Mouse (Mus musculus) midbrain, embryonic 16.5 days (tissue): ENCODE measurements around the gene 6330409D20Rik. TPM values are rescaled to one million over a fixed set of nuclear protein-coding genes. Genes with fewer than 3 reads are reported as not detected.

Experiments used
- ATAC-seq: fragments of 200-750 bp; cut with Nextera tagmentation; 2 replicates; pipeline ENCODE4 v1.8.0; 2017; ENCODE audit warnings: moderate TSS enrichment
- H3K27ac ChIP-seq: fragments of 300-500 bp; sonication (generic); 2 replicates; pipeline ENCODE4 v1.5.1; 2014; ENCODE audit warnings: mild to moderate bottlenecking, low read length, mixed read lengths
- H3K27me3 ChIP-seq: fragments of 300-500 bp; sonication (generic); 2 replicates; pipeline ENCODE4 v1.6.1; 2014; ENCODE audit warnings: low read depth, low read length, mixed read lengths; ENCODE audit not compliant: control insufficient read depth, insufficient read depth
- H3K36me3 ChIP-seq: fragments of 300-500 bp; sonication (generic); 2 replicates; pipeline ENCODE4 v1.6.1; 2014; ENCODE audit warnings: mild to moderate bottlenecking, low read length, moderate library complexity, mixed read lengths; ENCODE audit not compliant: control insufficient read depth, insufficient read depth
- H3K4me1 ChIP-seq: fragments of 300-500 bp; sonication (generic); 2 replicates; pipeline ENCODE4 v1.6.1; 2014; ENCODE audit warnings: mild to moderate bottlenecking, low read length, mixed read lengths; ENCODE audit not compliant: control insufficient read depth, insufficient read depth
- H3K4me2 ChIP-seq: fragments of 300-500 bp; sonication (generic); 2 replicates; pipeline ENCODE4 v1.6.1; 2014; ENCODE audit warnings: mild to moderate bottlenecking, low read length, mixed read lengths
- H3K4me3 ChIP-seq: fragments of 300-500 bp; sonication (generic); 2 replicates; pipeline ENCODE4 v1.5.1; 2014; ENCODE audit warnings: low read depth, mild to moderate bottlenecking, low read length, moderate library complexity, mixed read lengths
- H3K9ac ChIP-seq: fragments of 300-500 bp; sonication (generic); 2 replicates; pipeline ENCODE4 v1.6.1; 2014; ENCODE audit warnings: low read depth, low read length, mixed read lengths
- H3K9me3 ChIP-seq: fragments of 300-500 bp; sonication (generic); replicated peaks from 2 replicates; pipeline ENCODE4 v1.6.1; 2014; ENCODE audit warnings: mild to moderate bottlenecking, low read length, mixed read lengths; ENCODE audit not compliant: control insufficient read depth, poor library complexity, severe bottlenecking
- WGBS: fragments of 180-500 bp; shearing (Covaris S2); extraction: QIAGEN DNeasy Blood & Tissue Kit; methylation state at CpG from one replicate; pipeline ENCODE4 v1.1.7; 2014; 5-methylcytosine and 5-hydroxymethylcytosine counted together
- polyA plus RNA-seq: library from polyadenylated mRNA; unstranded; fragments of >200 nt; fragmentation: Nextera tagmentation; extraction: Ambion mirVana; gene quantifications from 2 replicates; pipeline ENCODE4 v1.2.1, GENCODE M21; 2015

6330409D20Rik gene
- polyA plus RNA-seq, 1 experiment from 2014 or later, result 3.5 TPM

GRCm38 (mm10) chr2:32732695-32733094, 8.1 kb downstream of the 6330409D20Rik start:
- Histone ChIP-seq H3K36me3 (no peaks in the 10 kb centered on the region), H3K9ac (no peak overlapping the region), H3K4me2 (no peak overlapping the region), H3K27ac (no peak overlapping the region), H3K4me3 (no peak overlapping the region), H3K9me3 (no peaks in the 10 kb centered on the region), H3K4me1 (no peaks in the 10 kb centered on the region), H3K27me3 (no peaks in the 10 kb centered on the region)
- WGBS, result 72% methylated on average over 6 of the region's 6 CpGs
- no peak for ATAC-seq

DNA sequence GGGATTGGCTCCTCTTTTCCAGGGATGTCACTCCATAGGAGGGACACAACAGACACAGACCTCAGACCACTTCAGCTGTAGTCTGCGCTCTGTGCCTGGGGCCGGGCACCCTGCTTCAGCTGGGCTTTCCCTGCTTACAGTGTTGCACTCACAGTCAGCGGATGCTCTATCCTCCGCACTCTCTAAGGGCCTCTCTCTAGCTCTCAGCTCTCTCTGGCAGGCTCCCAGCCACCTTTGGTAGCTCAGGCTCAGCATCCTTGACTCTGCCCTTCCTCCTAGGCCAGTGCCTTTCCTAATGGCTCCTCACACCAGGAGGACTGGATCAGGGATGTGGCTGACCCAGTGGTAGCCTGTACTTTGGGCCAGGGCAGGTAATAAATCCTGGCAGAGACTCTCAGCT, 8.9 kb downstream of the 6330409D20Rik start:
- H3K36me3 ChIP-seq, result no peaks in the 10 kb centered on the region
- H3K4me1 ChIP-seq, result 0 out of 2 replicates have a peak, but pooled peaks cover 3% of the 10 kb centered on the region
- no peaks in the 10 kb centered on the region for H3K9me3 ChIP-seq
- WGBS, result 77% methylated on average over 4 of the region's 4 CpGs
- H3K4me3 ChIP-seq, result no peak overlapping the region
- no peak for ATAC-seq
- H3K27me3 ChIP-seq, result no peaks in the 10 kb centered on the region
- no peak overlapping the region for H3K4me2 ChIP-seq
- peak overlapping the region; percentile 22; the same call in 1 of the 2 replicates for H3K27ac ChIP-seq
- peak overlapping the region; percentile 11; the same call in 1 of the 2 replicates for H3K9ac ChIP-seq

DNA sequence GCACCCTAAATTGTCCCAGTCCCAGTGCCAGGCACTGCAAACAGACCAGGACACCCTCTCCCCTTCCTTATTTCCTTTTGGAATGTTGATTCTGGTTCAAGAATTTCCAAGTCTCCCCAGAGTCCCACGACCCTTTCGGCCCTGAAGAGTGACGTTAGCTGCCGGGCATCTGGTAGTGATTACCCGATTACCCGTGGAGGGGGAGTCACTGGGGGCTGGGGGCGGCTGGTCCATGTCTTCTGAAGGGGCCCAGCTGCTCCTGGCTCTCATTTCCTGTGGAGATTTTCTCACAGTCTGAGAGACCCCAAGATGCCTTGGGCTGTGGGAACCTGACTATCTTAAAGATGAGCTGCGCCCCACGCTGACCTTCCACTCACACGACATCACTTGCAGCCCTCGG, 10.0 kb downstream of the 6330409D20Rik start:
- 63% methylated on average over 11 of the region's 11 CpGs for WGBS

GRCm38 (mm10) chr2:32729547-32729946, 11.3 kb downstream of the 6330409D20Rik start:
- H3K4me2 ChIP-seq, result no peak overlapping the region
- no peaks in the 10 kb centered on the region for H3K9me3 ChIP-seq

More for the DNA sequence above, 10.0 kb downstream of the 6330409D20Rik start:
- no peaks in the 10 kb centered on the region for H3K36me3 ChIP-seq
- 0 out of 2 replicates have a peak, but pooled peaks cover 3% of the 10 kb centered on the region for H3K4me1 ChIP-seq
- H3K9me3 ChIP-seq, result no peaks in the 10 kb centered on the region
- H3K27me3 ChIP-seq, result no peaks in the 10 kb centered on the region
- no peak for ATAC-seq
- H3K4me2 ChIP-seq, result no peak overlapping the region
- H3K4me3 ChIP-seq, result no peak overlapping the region
- no peak overlapping the region for H3K9ac ChIP-seq
- no peak overlapping the region for H3K27ac ChIP-seq

GRCm38 (mm10) chr2:32728463-32728862, 12.4 kb downstream of the 6330409D20Rik start:
- Histone ChIP-seq H3K4me1 (0 out of 2 replicates have a peak, but pooled peaks cover 3% of the 10 kb centered on the region), H3K9ac (0 out of 2 replicates have a peak overlapping the region, but pooled peaks have one; percentile 14), H3K36me3 (no peaks in the 10 kb centered on the region), H3K4me3 (no peak overlapping the region), H3K27ac (no peak overlapping the region), H3K4me2 (peak overlapping the region; percentile 6; the same call in 1 of the 2 replicates), H3K9me3 (no peaks in the 10 kb centered on the region), H3K27me3 (no peaks in the 10 kb centered on the region)
- 59% methylated on average over 7 of the region's 7 CpGs for whole genome bisulfite sequencing
- ATAC-seq, result 0 out of 2 replicates have a peak, but pooled peaks have one; percentile 12

More at GRCm38 (mm10) chr2:32729547-32729946, 11.3 kb downstream of the 6330409D20Rik start:
- Histone ChIP-seq H3K36me3 (no peaks in the 10 kb centered on the region), H3K4me3 (no peak overlapping the region), H3K4me1 (0 out of 2 replicates have a peak, but pooled peaks cover 3% of the 10 kb centered on the region), H3K9ac (no peak overlapping the region), H3K27me3 (no peaks in the 10 kb centered on the region), H3K27ac (no peak overlapping the region)
- WGBS, result 82% methylated on average over 4 of the region's 4 CpGs
- ATAC-seq, result no peak

GRCm38 (mm10) chr2:32727435-32727834, 13.4 kb downstream of the 6330409D20Rik start:
- ATAC-seq, result peak; percentile 94
- WGBS, result 0% methylated on average over 16 of the region's 16 CpGs
- Histone ChIP-seq H3K36me3 (no peaks in the 10 kb centered on the region), H3K4me1 (0 out of 2 replicates have a peak, but pooled peaks cover 3% of the 10 kb centered on the region), H3K27me3 (no peaks in the 10 kb centered on the region), H3K9ac (no peak overlapping the region), H3K27ac (no peak overlapping the region), H3K4me3 (peak overlapping the region; percentile 36), H3K9me3 (no peaks in the 10 kb centered on the region), H3K4me2 (peak overlapping the region; percentile 49)

- H3K9me3 ChIP-seq, result no peaks in the 10 kb centered on the region
- H3K36me3 ChIP-seq, result no peaks in the 10 kb centered on the region
- 0 out of 2 replicates have a peak, but pooled peaks cover 3% of the 10 kb centered on the region for H3K4me1 ChIP-seq
- H3K4me3 ChIP-seq, result no peak overlapping the region
- no peak overlapping the region for H3K27ac ChIP-seq
- WGBS, result 85% methylated on average over 16 of the region's 16 CpGs
- no peak overlapping the region for H3K9ac ChIP-seq
- no peak overlapping the region for H3K4me2 ChIP-seq
- no peaks in the 10 kb centered on the region for H3K27me3 ChIP-seq
- no peak for ATAC-seq
These were observed 15.7 kb downstream of the 6330409D20Rik start for GRCm38 (mm10) chr2:32724832-32725790.

DNA sequence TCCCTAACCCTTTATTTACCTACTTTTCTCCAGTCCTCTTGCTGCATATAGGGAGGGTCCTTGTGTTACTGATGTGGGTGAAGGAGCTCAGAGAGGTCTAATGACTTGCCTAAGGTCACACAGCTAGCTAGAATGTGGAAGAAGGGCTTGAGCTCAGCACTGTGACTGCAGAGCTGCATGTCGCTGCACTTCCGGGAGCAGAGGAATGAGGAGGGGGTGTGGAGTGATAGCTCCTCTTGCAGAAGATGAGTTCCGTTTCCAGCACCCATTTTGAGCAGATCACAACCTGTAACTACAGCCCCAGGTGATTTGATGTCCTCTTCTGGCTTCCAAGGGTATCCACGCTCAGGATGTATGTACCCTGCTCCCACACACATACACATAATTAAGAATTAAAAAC, 16.7 kb downstream of the 6330409D20Rik start:
- no peak for ATAC-seq
- 74% methylated on average over 4 of the region's 4 CpGs for WGBS
- H3K9me3 ChIP-seq, result no peaks in the 10 kb centered on the region
- no peak overlapping the region for H3K9ac ChIP-seq
- 0 out of 2 replicates have a peak, but pooled peaks cover 3% of the 10 kb centered on the region for H3K4me1 ChIP-seq
- H3K27me3 ChIP-seq, result no peaks in the 10 kb centered on the region
- no peak overlapping the region for H3K27ac ChIP-seq
- H3K4me2 ChIP-seq, result no peak overlapping the region
- no peak overlapping the region for H3K4me3 ChIP-seq
- H3K36me3 ChIP-seq, result no peaks in the 10 kb centered on the region

- Histone ChIP-seq H3K4me1 (0 out of 2 replicates have a peak, but pooled peaks cover 3% of the 10 kb centered on the region), H3K27me3 (no peaks in the 10 kb centered on the region), H3K4me2 (no peak overlapping the region), H3K9ac (no peak overlapping the region), H3K9me3 (no peaks in the 10 kb centered on the region), H3K36me3 (no peaks in the 10 kb centered on the region), H3K4me3 (no peak overlapping the region), H3K27ac (no peak overlapping the region)
- ATAC-seq, result no peak
- WGBS, result 66% methylated on average over 3 of the region's 3 CpGs
These were observed 18.2 kb downstream of the 6330409D20Rik start for GRCm38 (mm10) chr2:32722581-32722980.
